Mouse (Mus musculus) layer of hippocampus, postnatal 25 days (tissue): Measurements from ENCODE around the gene Zfyve28. TPM values are rescaled to one million over a fixed set of nuclear protein-coding genes. Genes with fewer than 3 reads are reported as not detected.

ENCODE experiments used
- DNase-seq, 2 experiments: peaks; one replicate each; pipeline ENCODE4 v3.0.0; 2022; ENCODE audit warnings: mixed read lengths in 2 of 2, low spot score in 1 of 2; ENCODE audit errors: extremely low spot score in 1 of 2
- total RNA-seq, 2 experiments: library from RNA; stranded (reverse); gene quantifications; 2 replicates each; pipeline ENCODE4 v1.2.3; 2021

Zfyve28 gene
- total RNA-seq, 2 experiments from 2014 or later: 25.6 to 32.4 TPM

GRCm38 (mm10) chr5:34217756-34218155 lies 70.5 kb downstream of the Zfyve28 start:
- DNase-seq: no peak

- no peak for DNase-seq
These were observed 72.2 kb downstream of the Zfyve28 start for GRCm38 (mm10) chr5:34216025-34216424.

GRCm38 (mm10) chr5:34213659-34214058 lies 74.6 kb downstream of the Zfyve28 start:
- no peak for DNase-seq

GRCm38 (mm10) chr5:34210279-34210678 lies 78.0 kb downstream of the Zfyve28 start:
- peak; percentile 47 to 76 for DNase-seq

DNA sequence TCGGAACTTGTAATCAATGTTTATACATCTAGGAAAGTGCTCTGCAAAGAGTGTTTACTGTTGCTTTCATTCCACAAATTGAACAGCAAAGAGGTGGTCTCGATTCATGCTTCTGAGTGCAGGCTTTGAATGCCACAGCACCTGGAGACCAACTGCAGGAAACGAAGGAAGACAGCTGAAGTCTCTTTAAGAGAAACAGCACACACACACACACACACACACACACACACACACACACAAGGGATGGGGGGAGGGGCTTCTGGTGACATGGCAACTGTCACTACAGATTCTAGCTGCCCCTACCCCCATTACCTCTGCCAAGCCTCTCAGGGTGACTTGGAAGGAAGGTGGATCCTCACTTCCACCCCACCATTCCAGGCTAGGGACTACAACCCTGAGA lies 80.7 kb downstream of the Zfyve28 start:
- no peak for DNase-seq

GRCm38 (mm10) chr5:34205788-34206187 lies 82.5 kb downstream of the Zfyve28 start:
- no peak for DNase-seq

DNA sequence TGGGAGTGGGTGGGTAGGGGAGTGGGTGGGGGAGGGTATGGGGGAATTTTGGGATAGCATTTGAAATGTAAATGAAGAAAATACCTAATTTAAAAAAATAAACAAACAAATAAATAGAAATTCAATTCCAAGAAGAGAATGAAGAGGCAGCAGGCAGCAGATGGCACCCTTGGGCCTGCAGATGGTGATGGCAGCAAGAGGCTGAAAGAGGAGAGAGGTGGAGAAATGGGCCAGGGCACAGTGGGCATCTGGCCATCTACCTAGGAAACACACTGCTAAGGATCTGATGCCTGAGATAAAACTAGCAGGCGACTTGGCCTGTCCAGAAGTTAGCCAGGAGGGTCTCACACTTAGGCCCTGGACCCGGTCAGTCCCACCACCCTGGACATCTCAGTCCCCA lies 83.3 kb downstream of the Zfyve28 start:
- DNase-seq: no peak

DNA sequence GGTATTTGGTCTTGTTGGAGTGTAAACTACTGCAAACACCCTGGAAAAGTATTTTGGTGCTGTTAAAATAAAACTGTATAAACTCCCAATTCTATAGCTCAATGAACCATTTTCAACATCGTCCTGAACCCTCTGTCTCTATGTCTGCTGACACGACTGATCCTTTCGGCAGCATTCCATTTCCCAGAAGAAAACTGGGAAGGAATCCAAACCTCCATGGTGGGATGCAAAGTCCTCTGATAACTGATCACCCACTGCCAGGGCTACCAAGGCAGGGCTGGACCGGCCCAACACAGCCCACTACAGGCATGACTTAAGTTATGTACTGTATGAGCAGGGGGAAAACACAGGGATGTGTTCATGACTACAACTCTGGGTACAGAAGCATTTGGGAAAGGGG lies 86.2 kb downstream of the Zfyve28 start:
- no peak for DNase-seq

DNA sequence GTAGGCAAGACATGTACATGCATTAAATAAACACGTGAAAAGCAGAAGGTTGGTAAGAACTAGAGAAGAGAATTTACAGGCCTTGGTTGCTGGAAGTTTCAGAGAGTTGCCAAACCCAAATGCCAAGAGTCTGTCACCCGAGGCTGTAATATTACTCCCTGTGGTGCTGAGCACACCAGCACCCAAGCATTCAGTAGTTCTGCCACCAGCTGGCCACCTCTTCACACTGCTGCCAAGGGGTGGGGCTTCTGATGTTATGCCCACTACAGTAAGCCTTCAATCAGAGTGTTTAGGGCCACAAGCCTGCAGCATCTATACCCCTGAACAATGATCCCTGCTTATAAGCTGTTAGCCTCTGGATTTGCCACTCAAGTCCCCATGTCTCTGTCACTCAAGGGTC lies 86.9 kb downstream of the Zfyve28 start:
- no peak for DNase-seq

DNA sequence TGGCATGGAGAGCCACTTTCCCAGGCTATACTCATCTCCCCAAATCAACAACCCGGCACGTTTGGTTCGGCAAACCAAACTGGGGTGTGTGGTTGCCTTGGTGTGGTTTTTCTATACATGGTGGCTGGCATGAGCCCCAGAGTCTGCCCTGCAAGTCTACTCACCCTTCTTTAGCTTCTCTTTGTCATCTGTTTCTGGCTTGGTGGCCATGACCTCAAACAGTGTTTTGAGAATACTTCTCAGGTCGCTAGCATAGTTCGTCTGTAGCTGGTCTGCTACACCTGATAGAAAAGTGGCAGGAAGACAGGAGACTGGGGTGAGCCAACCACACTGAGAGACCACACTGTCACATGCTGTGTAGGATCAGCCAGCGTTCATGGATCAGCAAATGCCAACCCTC lies 89.6 kb downstream of the Zfyve28 start:
- no peak for DNase-seq

DNA sequence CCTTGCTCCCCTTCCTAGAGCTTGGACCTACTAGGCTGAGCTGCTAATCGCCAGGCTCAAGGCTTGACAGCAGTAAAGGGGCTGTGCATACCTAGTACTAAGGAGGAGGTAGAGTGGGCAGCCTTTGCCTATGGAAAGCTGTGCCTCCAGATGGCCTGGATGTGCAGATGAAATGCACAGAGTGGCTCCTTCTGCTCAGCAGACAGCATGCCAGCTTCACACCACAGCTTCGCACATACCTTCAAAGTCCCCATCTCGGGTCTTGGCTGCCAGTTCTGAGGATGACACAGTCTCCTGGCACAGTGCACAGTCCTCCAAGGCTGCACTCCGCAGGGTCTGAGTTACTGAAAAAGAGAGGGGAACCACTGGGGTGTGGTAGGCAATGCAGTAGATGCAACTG lies 91.0 kb downstream of the Zfyve28 start:
- peak in 1 of 2 experiments; percentile 48 for DNase-seq

DNA sequence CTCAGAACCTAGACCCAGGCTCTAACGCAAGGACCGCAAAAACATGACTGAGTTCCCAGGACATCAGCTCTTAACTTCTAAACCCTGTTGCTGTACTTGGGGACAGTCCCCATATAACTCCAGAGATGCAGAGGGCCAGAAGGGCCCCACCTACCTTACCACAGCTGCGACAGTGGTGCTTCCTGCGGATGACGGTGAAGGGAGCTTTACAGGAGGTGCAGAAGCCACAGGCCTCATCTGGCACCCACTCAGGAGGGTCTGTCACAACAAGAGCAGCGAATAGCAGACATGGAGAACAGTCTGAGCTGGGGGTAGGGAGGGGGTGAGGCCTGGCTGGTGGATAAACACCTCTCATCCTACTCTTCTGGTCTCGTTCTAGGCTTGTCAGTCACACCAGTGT lies 91.8 kb downstream of the Zfyve28 start:
- no peak for DNase-seq

DNA sequence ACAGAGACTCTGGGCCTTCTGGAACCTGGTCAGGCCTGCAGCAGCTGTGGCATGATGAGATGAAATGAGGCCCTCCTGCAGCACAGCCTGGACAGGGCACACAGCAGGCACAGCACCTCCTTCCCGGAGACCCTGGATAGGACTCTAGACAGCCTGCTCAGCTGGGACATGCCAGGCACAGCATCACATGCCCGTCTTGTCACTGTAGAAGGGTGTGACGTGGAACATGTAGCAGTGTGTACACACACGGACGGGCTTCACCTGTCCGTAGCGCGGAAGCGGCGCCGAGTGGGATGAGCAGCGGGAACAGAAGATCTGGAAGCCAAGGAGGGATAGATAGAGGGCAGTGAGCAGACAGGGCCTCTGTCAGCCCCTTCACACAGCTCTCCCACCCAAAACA lies 92.5 kb downstream of the Zfyve28 start:
- DNase-seq: no peak

GRCm38 (mm10) chr5:34194975-34195662 lies 93.1 kb downstream of the Zfyve28 start:
- DNase-seq: no peak

DNA sequence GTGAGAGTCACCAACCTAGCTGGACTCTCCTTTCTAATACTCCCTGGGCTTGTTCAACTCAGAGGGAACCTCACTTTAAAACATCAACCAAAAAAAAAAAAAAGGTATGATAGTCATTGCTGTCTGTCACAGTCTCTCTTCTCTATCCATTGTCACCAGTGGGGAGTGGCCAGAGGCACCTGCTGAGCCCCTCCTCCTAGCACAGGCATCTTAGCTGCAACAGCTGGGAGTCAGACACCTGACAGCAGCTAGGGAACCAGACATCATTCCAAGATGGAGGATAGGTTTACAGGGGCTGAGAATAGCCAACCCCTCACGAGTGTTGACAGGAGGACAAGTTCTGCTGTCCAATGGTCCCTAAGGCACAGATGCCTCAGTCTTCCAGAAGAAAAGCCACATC lies 93.8 kb downstream of the Zfyve28 start:
- DNase-seq: no peak

- peak in 1 of 2 experiments; percentile 35 for DNase-seq
These were observed 96.4 kb downstream of the Zfyve28 start for GRCm38 (mm10) chr5:34191843-34192242.

DNA sequence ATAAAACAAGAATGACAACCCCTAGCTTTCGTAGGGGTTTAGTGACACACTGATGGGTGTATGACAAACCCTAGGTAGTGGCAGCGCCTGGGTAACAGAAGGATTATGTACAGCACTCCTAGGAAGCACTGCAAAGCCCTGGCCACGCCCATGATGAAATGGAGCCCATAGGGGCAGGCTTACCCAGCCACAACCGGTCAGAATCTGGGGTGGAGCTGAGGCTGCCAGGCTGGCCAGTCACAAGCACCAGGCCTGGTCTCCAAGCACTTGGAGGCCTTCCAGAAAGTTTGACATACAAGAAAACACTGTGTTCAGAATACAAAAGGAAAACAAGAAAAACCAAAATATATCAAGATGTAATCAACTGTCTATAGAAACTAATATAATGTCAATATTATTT lies 97.2 kb downstream of the Zfyve28 start:
- DNase-seq: no peak

DNA sequence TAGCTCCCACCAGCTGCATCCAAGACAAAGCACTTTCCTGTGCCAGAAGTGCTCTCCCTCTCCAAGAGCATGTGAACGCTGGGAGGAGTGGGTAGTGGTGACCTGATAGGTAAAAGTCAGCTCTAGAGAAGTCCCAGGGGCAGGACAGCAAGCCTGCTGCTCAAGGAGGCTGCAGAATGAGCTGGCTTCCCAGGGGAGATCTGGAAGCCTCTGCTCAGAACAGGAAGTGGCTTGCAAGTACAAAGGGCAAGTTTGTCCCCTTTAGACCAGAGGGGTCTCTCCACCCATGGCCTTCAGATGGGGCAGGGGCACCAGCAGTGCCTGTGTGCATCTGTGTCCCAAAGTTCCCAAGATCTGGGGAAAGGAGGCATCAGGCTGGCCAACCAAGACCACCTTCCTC lies 98.7 kb downstream of the Zfyve28 start:
- DNase-seq: no peak

DNA sequence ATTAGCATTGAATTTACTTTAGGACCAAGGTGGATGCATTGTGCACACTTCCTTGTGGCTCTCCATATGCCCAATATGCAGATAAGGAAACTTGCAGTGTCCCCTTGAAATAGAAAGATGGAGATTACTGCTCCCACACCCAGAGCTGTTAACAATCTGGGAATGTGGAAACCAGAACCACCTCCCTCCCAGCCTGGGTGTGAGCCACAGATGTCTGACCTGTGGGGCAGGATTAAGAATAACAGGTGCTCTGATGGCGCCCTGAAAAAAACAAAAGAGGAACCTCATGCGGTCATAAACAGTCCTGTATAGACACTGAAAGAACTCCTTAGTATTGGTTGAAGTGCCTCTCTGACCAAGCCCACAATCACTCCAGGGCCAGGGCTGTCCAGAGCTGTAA lies 99.4 kb downstream of the Zfyve28 start:
- no peak for DNase-seq

GRCm38 (mm10) chr5:34187601-34188316 lies 100.5 kb downstream of the Zfyve28 start, which contains the start of gene Mxd4:
TSS of gene Mxd4 (minus strand) at chr5:34187720.
- DNase-seq: peak; percentile 93 to 95

- DNase-seq: peak in 1 of 2 experiments; percentile 33
These were observed 101.3 kb downstream of the Zfyve28 start for GRCm38 (mm10) chr5:34186961-34187391.

- DNase-seq: peak in 1 of 2 experiments; percentile 2
These were observed 101.9 kb downstream of the Zfyve28 start for GRCm38 (mm10) chr5:34186391-34186790.
